Mouse (Mus musculus) naive thymus-derived CD4-positive, alpha-beta T cell, adult 2 months (primary cell): ENCODE results near the gene Dmwd.

Source experiments
- DNase-seq: peaks from one replicate; pipeline ENCODE4 v3.0.0-alpha.2; 2011; ENCODE audit warnings: low read depth

Gene Dmwd

DNA sequence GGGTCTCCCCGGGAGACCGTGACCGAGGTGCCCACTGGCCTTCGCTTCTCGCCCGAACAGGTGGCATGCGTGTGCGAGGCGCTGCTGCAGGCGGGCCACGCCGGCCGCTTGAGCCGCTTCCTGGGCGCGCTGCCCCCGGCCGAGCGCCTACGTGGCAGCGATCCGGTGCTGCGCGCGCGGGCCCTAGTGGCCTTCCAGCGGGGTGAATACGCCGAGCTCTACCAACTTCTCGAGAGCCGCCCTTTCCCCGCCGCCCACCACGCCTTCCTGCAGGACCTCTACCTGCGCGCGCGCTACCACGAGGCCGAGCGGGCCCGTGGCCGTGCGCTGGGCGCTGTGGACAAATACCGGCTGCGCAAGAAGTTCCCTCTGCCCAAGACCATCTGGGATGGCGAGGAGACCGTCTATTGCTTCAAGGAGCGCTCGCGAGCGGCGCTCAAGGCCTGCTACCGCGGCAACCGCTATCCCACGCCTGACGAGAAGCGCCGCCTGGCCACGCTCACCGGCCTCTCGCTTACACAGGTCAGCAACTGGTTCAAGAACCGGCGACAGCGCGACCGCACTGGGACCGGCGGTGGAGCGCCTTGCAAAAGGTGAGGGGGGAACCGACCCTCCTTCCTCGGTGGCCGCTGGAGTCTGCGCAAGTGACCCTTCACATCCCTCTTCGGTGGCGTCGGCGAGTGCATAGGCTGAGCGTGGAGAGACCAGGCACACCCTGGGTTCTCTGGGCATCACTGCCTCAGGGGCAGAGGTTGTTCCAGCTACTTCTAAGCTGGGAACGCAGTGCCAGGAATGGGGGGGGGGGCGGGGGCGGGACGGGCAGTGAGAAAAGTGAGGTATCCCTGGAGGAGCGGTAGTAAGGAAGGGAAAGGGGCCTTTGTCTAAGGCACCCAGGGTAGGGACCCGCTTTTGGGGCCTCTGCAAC lies 19.1 kb downstream of the Dmwd start:
- DNase-seq: peak; percentile 57

DNA sequence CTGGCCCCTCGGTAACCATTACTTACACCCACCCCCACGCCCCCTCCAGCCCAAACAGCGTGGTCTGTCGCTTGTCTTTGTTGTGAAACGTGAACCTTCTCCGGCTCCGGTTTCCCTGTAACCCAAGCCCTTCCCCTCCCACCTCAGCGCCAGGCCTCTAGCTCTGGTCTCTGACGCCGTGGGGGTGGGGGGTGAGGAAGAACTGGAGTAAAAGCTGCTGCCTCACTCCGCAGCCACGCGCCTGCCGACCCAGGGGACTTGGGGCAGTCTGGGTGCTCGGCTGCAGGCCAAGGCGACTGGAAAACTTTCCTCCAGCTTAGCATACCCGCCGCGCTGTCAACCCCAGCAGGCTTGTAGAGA lies 19.7 kb downstream of the Dmwd start:
- DNase-seq: peak; percentile 29

DNA sequence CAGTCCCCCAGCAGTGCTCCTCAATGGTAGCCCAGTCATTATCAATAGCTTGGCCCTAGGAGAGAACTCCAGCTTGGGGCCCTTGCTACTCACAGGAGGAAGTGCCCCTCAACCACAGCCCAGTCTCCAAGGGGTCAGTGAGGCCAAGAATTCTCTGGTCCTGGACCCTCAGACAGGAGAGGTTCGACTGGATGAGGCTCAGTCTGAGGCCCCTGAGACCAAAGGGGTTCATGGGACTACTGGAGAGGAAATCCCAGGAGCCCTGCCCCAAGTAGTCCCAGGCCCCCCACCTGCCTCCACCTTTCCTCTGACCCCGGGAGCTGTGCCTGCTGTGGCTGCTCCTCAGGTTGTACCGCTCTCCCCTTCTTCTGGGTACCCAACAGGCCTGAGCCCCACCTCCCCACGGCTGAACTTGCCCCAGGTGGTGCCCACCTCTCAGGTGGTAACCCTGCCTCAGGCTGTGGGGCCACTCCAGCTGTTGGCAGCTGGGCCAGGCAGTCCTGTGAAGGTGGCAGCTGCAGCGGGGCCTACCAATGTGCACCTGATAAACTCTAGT lies 20.5 kb downstream of the Dmwd start:
- peak; percentile 6 for DNase-seq

DNA sequence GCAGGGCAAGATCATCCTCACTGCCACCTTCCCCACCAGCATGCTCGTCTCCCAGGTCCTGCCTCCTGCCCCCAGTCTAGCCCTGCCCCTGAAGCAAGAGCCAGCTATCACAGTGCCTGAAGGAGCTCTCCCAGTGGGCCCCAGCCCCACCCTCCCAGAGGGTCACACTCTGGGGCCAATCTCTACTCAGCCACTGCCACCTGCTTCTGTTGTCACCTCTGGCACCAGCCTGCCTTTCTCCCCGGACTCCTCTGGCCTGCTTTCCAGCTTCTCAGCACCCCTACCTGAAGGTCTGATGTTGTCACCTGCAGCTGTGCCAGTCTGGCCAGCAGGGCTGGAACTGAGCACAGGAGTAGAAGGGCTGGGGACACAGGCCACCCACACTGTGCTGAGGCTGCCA lies 21.2 kb downstream of the Dmwd start:
- no peak for DNase-seq

DNA sequence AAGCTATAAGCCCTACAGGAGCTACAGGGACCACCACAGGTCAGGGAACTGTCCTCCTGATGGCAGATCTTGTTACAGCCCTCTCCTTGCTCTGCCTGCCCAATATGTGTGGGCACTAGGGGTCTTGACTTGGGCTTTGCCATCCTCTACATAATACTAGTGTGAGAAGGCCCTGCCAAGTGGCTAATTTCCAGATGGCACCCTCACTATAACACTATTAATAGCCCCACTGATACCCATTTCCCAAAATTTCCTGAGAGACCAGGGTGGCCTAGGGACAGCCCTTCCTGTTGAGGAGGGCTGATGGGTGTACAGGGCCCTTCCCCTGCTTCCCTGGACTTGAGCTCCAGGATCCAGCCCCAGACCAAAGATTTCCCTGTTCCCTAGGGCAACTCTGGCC lies 21.8 kb downstream of the Dmwd start:
- no peak for DNase-seq

DNA sequence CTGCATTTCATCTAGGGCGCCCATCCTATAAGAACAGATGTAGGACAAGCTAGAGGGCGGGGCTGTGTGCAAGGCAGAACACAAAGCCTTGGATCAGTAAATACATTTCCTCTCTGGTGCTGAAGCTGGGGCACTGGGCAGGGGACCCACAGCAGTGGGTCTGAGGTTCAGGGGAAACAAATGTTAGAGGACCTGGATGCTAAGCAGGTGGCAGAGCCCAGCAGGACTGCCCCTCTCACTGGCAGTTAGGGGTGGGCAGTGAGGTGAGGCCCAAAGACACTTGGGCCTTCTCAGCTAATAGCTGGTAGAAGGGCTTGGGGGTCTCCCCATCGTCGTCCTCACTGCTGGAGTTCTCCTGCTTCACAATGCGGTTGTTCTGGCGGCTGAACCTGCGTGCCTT lies 22.8 kb downstream of the Dmwd start:
- no peak for DNase-seq

DNA sequence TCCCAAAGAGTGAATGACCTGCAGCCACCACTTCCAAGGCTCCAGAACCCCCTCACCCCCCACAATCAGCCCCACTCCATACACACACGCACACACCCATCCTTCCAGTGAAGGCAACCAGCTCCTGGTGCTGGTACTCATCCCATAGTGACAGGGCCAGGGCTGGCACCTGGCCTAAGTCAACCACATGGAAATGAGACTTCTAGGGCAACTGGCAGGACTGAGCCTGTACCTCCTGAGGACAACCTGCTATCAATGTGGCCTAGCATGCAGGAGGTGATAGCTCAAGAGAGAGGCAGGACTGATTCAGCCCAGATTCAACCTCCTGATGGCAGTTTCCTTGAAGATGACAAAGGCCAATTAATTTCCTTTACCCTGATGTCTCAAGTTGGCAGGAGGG lies 24.3 kb downstream of the Dmwd start:
- no peak for DNase-seq

DNA sequence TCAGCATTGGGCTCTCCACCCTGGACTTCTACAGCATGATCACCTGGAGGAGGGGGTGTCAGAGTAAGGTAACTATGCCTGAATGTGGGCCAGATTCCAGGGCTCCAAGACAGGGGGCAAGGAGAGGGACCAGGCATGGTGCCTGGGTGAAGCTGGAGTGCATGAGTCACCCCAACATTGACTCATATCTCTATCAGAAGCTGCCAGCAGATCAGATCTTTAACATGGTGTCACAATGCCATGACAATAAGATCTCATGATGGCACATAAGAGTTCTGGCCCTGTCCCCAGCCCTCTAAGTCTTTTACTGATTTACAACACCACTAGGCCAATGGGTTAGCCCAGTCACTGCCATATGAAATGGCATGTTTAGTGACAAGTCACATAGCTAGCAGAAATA lies 27.7 kb downstream of the Dmwd start:
- no peak for DNase-seq

DNA sequence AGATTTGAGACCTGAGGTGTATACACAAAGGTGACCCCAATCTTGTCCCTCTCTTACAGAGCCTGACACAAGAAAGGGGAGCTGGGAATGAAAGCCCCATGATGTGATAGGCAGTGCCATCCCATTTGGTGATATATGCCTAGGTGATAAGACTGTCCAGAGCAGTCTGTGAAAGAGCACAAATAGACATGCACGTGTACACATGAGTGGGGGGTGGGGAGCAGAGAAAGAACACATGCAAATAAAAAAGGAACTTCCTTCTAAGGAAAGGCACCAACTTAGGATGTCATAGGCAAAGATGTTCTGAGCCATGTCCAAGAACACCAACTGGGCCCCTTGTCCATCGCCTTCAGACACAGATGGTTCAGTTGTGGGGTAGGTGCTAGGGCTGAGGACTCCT lies 28.5 kb downstream of the Dmwd start:
- DNase-seq: no peak

DNA sequence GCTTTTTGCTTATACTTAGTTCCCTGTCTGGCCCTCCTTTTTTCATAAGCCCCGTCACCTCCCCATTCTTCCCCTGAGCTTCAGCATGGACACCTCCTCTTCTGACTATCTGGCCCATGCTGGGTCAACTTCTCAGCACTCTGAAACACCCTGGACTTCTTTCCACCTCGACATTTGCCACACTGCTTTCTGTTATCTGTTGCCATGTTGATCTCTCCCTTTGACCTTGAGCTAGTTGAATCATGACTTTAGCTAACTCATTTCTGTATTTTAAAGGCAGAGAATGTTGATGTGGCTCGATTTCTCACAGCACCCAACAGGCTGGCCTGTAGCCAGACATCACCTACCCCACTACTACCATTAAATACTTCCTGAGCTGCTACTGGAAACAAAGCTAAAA lies 31.4 kb downstream of the Dmwd start:
- no peak for DNase-seq

DNA sequence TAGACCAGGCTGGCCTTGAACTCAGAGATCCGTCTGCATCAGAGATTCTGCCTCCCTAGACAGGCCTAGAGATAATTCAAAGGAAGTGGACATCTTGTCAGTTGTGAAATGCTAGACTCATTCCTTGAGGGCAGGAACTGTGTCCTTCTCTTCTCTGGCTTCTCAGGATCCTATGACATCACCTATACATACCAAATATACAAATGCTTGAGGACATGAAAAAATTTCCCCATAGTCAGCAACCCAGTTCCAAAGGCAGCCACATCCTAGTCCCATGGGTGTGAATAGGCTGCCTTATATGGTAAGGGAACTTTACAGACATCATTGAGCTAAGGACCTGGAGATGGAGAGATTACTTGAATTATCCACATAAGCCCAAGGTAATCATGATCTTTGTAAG lies 33.5 kb downstream of the Dmwd start:
- DNase-seq: no peak

DNA sequence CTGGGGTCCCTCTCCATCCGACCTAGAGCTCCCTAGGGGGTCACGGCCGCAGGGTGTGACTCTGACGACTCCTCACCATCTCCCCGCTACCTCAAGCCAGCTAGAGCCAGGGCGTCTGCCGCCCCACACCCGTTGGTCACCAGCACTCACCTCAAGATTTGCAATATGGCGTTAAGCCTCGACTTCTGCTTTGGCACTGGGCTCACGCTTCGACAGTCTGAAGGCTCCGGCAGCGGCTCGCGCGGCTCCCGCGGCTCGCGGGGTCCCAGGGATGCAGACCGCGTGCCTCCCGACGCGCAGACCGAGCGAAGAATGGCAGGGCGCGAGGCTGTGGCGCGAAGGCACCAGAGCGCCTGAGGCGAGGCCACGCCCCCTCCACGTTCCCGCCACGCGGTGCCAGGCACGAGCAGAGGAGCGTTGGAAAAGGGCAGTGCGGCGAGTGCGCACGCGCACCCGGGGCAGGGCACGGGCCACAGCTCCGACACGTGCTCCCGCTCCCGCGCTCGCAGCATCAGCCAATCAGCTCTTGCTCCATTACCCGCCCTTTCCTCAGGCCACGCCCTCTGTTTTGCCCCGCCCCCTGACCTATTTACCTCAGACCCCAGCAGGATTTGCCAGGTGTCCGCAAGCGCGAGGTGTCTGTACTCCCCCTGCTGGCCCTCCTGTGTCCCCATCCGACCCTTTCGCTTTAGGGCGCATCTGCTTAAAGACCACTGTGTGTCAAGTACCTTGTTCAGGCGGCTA lies 42.2 kb downstream of the Dmwd start, which contains the start of gene Gm4969:
Gm4969 (minus strand) TSS at position 341 of the 744 bp plus-strand sequence.
- peak; percentile 50 for DNase-seq

DNA sequence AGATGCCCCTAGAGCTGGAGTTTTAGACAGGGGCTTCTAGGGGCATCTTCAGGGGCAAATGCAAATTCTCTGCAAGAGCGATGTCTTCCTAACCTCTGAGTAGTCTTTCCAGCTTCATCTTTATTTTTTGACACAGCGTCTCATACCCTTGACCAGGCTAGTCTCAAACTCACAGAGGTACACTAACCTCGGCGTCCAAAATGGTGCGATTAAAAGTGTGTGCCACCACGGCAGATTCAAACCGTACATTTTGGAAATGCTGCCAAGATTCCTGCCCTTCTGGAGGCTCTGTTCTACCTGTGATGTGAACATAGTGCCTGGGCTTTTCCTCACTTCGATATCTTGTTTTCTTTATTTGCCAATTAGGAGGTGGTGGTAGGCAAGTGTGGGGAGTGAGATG lies 43.1 kb downstream of the Dmwd start:
- DNase-seq: no peak

DNA sequence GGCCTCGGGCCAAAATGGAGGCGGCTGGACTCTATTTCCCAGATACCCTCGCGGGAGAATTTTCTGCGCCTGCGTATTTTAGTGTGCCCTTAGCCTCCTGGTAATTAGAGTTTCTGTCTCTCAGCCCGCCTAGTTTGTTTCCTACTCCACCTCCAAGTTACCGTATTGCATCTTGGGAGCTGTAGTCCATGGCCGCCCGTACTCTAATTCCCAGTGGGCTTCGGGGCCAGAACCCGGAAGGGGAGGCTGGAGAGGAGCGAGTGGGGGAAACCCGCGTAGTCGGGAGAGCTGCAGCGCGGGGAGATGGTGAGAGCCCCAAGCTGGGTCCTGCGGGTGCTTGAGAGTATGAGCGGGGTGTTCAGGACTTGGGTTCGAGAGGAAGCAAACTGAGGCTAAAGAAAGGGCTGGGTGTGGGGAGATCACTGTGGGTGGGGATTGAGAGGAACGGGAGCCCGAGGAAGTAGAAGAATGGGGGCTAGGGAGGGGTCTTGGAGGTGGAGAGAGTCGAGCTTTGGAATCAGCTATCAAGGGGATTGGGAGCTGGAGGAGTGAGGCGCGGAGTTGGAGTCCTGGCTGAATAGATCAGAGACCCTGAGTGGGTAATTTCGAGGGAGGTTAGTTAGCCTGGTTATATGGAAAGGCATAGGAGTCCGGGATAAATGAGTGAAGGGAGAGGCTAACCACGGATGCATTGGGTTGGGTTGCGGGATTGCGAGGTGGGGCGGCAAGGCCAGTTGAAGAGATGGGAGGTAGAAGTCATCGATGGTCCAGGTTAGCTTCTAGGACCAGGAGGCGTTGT lies 43.8 kb downstream of the Dmwd start, which contains the start of gene Fbxo46:
Fbxo46 (plus strand) TSS at position 229 of the 799 bp plus-strand sequence.
- DNase-seq: peak; percentile 96

DNA sequence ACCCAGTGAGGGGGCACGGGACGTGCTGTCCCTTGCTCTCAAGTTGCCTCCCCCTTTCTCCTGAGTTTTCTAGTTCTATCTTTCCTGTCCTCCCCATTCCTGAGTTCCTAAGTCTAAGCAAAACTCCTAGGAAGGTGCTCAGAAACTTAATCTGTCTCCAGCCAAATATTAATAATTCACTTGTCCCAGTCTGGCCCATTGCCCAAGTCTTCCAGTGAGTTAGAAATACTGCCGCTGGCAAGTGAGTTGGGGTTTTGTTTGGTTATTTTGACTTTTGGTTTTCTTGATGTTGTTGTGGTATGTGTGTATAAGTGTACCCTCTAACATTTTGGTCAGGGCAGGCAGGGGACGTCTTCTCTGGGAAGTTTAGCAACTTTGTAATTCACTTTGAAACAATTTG lies 45.7 kb downstream of the Dmwd start:
- no peak for DNase-seq

DNA sequence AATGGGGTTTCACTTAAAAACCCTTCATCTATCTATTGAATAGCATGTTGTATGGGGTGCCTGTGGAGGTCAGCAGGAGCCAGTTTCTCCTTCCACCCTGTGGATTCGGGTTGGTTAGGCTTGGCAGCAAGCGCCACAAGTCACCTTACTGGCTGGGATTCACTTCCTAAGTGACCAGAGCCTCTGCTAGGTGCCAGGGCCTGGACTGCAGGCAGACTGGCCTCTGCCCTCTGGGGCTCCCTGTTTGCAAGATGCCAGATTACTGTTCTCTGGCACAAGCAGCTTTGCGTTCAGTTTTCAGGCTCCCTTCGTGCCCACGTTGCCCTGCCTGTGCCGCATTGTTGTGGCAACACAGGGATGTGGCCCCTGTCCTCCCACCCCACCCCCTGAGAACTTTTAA lies 48.7 kb downstream of the Dmwd start:
- DNase-seq: no peak

DNA sequence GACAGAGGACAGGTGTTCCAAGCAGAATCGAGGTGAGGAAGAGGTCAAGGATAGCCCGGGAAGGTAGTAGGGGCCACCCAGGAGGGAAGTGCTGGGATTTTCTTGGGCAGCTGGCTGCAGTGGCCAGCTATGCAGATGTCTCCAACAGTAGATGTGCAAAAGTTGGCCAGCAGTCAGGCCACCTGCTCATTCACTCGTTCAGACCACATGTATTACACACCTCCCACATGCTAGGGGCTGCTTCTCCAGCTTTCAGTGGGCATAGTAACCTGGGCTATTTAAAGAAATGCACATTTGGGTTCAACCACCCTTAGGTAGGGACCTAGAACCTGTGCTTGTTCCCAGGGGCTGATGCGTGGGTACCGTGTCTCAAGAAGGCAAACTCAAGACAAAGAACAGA lies 51.7 kb downstream of the Dmwd start:
- no peak for DNase-seq

DNA sequence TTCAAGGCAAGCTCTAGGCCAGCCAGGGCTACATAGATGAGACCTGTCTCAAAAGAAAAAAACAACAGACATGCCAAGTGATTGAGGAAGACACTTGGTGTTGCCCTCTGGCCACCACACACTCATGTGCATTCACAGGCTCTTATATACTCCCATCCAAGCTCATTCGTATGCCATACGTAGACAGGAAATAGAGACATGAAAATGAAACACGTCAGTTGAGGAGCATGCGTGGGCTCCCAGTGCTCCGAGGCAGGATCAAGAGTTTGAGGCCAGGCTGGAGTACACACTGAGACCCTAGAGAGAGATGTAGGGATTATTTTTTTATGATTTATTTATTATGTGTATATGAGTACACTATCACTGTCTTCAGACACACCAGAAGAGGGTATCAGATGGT lies 53.4 kb downstream of the Dmwd start:
- DNase-seq: no peak

DNA sequence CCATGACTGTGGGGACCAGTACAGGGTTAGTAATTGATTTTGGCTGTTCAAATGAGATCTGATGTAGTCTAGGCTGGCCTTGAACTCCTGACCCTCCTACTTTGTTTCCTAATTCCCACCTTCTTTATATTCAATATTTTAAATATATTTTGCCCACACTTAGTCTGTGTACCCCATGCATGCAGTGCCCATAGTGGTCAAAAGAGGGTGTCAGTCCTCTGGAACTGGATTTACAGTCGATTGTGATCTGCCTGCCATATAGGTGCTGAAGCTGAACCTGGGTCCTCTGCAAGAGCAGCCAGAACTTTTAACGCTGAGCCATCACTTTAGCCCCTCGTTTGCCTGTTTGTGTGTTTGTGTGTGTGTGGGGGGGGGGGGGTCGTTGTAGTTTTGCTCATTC lies 54.6 kb downstream of the Dmwd start:
- peak; percentile 43 for DNase-seq

DNA sequence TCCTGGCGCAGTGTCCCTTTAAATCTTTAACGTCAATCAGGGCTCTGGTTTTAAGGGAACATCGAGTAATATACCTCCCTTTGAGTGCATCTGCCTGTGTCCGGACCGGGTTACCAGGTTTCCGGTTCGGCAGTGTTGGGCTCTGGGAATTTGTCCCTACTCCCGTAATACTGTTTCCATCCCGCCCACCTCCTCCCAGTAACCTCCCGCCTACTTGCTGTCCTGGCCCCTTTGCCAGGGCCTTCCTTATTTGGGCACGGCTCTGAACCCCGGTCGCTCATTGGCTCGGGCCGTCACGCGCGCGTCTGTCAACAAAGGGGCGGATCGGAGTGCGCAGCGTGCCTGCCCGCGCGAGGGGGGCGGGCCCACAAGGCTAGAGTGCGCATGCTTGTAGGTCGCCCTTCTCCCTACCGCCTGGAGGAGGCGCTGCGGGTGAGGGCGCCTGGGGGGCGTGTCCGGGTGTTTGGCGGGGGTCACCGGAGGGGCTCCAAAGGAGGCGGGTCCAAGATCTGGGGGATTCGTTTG lies 55.4 kb downstream of the Dmwd start:
- peak; percentile 95 for DNase-seq
